Mouse (Mus musculus): ENCODE data around the gene Neurl2.
A peak's percentile ranks its signal among the peaks of the same experiment; 100 is the strongest.

DNA sequence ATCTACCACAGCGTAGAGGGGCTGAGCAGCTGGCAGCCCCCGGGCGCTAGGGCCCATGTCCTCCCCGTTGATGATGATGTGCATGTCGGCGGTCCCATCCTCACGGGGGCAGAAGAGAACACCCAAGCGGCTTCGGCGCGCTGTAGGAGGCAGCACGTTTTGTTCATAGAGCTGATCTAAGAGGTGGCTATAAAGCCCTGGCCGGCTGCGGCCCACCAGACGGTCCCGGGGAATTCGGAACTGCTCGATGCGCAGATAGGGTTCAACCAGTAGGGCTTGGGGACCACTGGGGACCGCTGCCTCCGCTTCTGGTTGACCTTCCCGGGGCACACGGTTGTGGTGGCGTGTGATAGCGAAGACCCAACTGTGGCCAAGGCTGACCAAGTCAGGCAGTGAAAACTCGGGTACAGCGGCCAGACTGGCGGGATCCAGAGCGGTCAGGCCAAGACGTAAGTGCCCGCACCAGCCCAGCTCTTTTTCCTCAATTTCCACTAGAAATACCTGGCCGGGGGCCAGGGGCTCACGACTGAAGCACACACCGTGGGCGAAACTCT, 431 bp downstream of the Neurl2 start, which contains the start of gene Ctsa:
- TF ChIP-seq POLR2A (IDR thresholded peaks at IDR 0.05; ENCODE audit: low read depth, low read length) (peak; percentile 9), CTCF (conservative IDR thresholded peaks at IDR 0.05; ENCODE audit: insufficient read depth, insufficient read length, low read depth, low read length) (peak; percentile 64)

All from kidney, adult 2 months (tissue).